Mouse (Mus musculus) liver, postnatal 0 days (tissue): ENCODE measurements around the gene Poc1a. TPM values are rescaled to one million over a fixed set of nuclear protein-coding genes. Genes with fewer than 3 reads are reported as not detected.

Experiments
- ATAC-seq: fragments of 200-750 bp; cut with Nextera tagmentation; 2 replicates; pipeline ENCODE4 v1.8.0; 2017; ENCODE audit warnings: mild to moderate bottlenecking, moderate library complexity
- DNase-seq: peaks from one replicate; pipeline ENCODE4 v3.0.0-alpha.2; 2016
- H3K27ac ChIP-seq: fragments of 300-500 bp; sonication (generic); 2 replicates; pipeline ENCODE4 v1.5.1; 2014; ENCODE audit warnings: antibody characterized with exemption, moderate library complexity, mild to moderate bottlenecking, low read depth
- H3K27me3 ChIP-seq: fragments of 300-500 bp; sonication (generic); 2 replicates; pipeline ENCODE4 v1.6.1; 2014; ENCODE audit warnings: low read length, control low read depth, mixed read lengths; ENCODE audit not compliant: insufficient read depth
- H3K36me3 ChIP-seq: fragments of 300-500 bp; sonication (generic); replicated peaks from 2 replicates; pipeline ENCODE4 v1.6.1; 2014; ENCODE audit warnings: mild to moderate bottlenecking, control low read depth, low read length, moderate library complexity, mixed read lengths; ENCODE audit not compliant: insufficient read depth
- H3K4me1 ChIP-seq: fragments of 300-500 bp; sonication (generic); 2 replicates; pipeline ENCODE4 v1.6.1; 2014; ENCODE audit warnings: antibody characterized with exemption, mild to moderate bottlenecking, control low read depth; ENCODE audit not compliant: insufficient read depth
- H3K4me2 ChIP-seq: fragments of 300-500 bp; sonication (generic); 2 replicates; pipeline ENCODE4 v1.6.1; 2014; ENCODE audit warnings: low read depth, mild to moderate bottlenecking, low read length, moderate library complexity, mixed read lengths
- H3K4me3 ChIP-seq: fragments of 300-500 bp; sonication (generic); 2 replicates; pipeline ENCODE4 v1.5.1; 2014; ENCODE audit warnings: low read depth, low read length
- H3K9ac ChIP-seq: fragments of 300-500 bp; sonication (generic); replicated peaks from 2 replicates; pipeline ENCODE4 v1.6.1; 2014; ENCODE audit warnings: mild to moderate bottlenecking, moderate library complexity
- H3K9me3 ChIP-seq: fragments of 300-500 bp; sonication (generic); 2 replicates; pipeline ENCODE4 v1.6.1; 2016; ENCODE audit warnings: mild to moderate bottlenecking, control low read depth, low read length, mixed read lengths
- CTCF ChIP-seq: sonication (generic); IDR thresholded peaks from 2 replicates; pipeline ENCODE4 v1.5.1; 2016; ENCODE audit warnings: antibody characterized with exemption, low read depth
- EP300 ChIP-seq: IDR thresholded peaks from 2 replicates; pipeline ENCODE4 v1.6.1; 2016; ENCODE audit warnings: antibody characterized with exemption, low read depth, mild to moderate bottlenecking
- WGBS: fragments of 180-500 bp; shearing (Covaris S2); extraction: QIAGEN DNeasy Blood & Tissue Kit; methylation state at CpG from one replicate; pipeline ENCODE4 v1.1.7; 2014; ENCODE audit not compliant: insufficient replicate concordance; 5-methylcytosine and 5-hydroxymethylcytosine counted together
- polyA plus RNA-seq: library from polyadenylated mRNA; unstranded; fragments of >200 nt; fragmentation: Nextera tagmentation; extraction: Ambion mirVana; gene quantifications from 2 replicates; pipeline ENCODE4 v1.2.1, GENCODE M21; 2015

Gene Poc1a
- 13.0 and 14.5 TPM in 2 replicates for polyA plus RNA-seq

- TF ChIP-seq CTCF (no peak), EP300 (peak; percentile 79)
- under 1% methylated on average over 47 of the region's 47 CpGs for WGBS
- peak within 1 kb of the TSS; percentile 88 for H3K4me2 ChIP-seq
Measured at GRCm38 (mm10) chr9:106280808-106281544, at the start of gene Poc1a. Gene Poc1a, plus strand, starts transcription at chr9:106281061.

GRCm38 (mm10) chr9:106231220-106231619 is 49.6 kb upstream of the Poc1a start:
- 60% methylated on average over 7 of the region's 7 CpGs for WGBS
- Histone ChIP-seq H3K9me3 (no peaks in the 10 kb centered on the region), H3K4me3 (no peak overlapping the region), H3K27ac (no peak overlapping the region), H3K4me2 (no peak overlapping the region), H3K36me3 (peaks cover 33% of the 10 kb centered on the region), H3K9ac (no peak overlapping the region), H3K27me3 (peaks cover 2% of the 10 kb centered on the region; the same call in 1 of the 2 replicates), H3K4me1 (peaks cover 5% of the 10 kb centered on the region)
- ATAC-seq (no peak), DNase-seq (no peak)
- TF ChIP-seq EP300 (no peak), CTCF (no peak)

More at GRCm38 (mm10) chr9:106280808-106281544, at the start of gene Poc1a:
- Histone ChIP-seq H3K27me3 (no peaks in the 10 kb centered on the region), H3K9ac (peak within 1 kb of the TSS; percentile 79), H3K27ac (peak within 1 kb of the TSS; percentile 77), H3K4me3 (peak within 1 kb of the TSS; percentile 84), H3K36me3 (peaks cover 9% of the 10 kb centered on the region; the same call in 1 of the 2 replicates), H3K9me3 (no peaks in the 10 kb centered on the region), H3K4me1 (peaks cover 16% of the 10 kb centered on the region)
- DNase-seq (peak; percentile 98), ATAC-seq (peak; percentile 97)

GRCm38 (mm10) chr9:106231816-106232215 is 49.0 kb upstream of the Poc1a start:
- peaks cover 39% of the 10 kb centered on the region for H3K36me3 ChIP-seq
- H3K27me3 ChIP-seq: no peaks in the 10 kb centered on the region
- peaks cover 6% of the 10 kb centered on the region for H3K4me1 ChIP-seq
- 71% methylated on average over 4 of the region's 4 CpGs for WGBS
- no peak for ATAC-seq
- no peak overlapping the region for H3K4me3 ChIP-seq
- no peaks in the 10 kb centered on the region for H3K9me3 ChIP-seq
- no peak overlapping the region for H3K9ac ChIP-seq
- H3K27ac ChIP-seq: no peak overlapping the region
- no peak for DNase-seq
- no peak overlapping the region for H3K4me2 ChIP-seq
- TF ChIP-seq CTCF: no peak
- TF ChIP-seq EP300: no peak

GRCm38 (mm10) chr9:106232956-106233355 is 47.9 kb upstream of the Poc1a start:
- H3K4me3 ChIP-seq: no peak overlapping the region
- peaks cover 6% of the 10 kb centered on the region for H3K4me1 ChIP-seq
- no peak for ATAC-seq
- H3K4me2 ChIP-seq: no peak overlapping the region
- H3K9me3 ChIP-seq: no peaks in the 10 kb centered on the region
- no peak overlapping the region for H3K27ac ChIP-seq
- no peaks in the 10 kb centered on the region for H3K27me3 ChIP-seq
- WGBS: 78% methylated on average over 3 of the region's 3 CpGs
- H3K9ac ChIP-seq: no peak overlapping the region
- H3K36me3 ChIP-seq: peaks cover 50% of the 10 kb centered on the region
- no peak for DNase-seq
- TF ChIP-seq EP300: no peak
- no peak for TF ChIP-seq CTCF

GRCm38 (mm10) chr9:106233953-106234352 is 46.9 kb upstream of the Poc1a start:
- no peak for ATAC-seq
- TF ChIP-seq EP300: no peak
- no peak for TF ChIP-seq CTCF
- H3K9ac ChIP-seq: no peak overlapping the region
- peaks cover 6% of the 10 kb centered on the region for H3K4me1 ChIP-seq
- no peaks in the 10 kb centered on the region for H3K9me3 ChIP-seq
- no peak overlapping the region for H3K4me2 ChIP-seq
- no peaks in the 10 kb centered on the region for H3K27me3 ChIP-seq
- H3K27ac ChIP-seq: no peak overlapping the region
- DNase-seq: no peak
- peaks cover 60% of the 10 kb centered on the region for H3K36me3 ChIP-seq
- no peak overlapping the region for H3K4me3 ChIP-seq
- 79% methylated on average over 6 of the region's 6 CpGs for WGBS

GRCm38 (mm10) chr9:106235194-106235830 is 45.5 kb upstream of the Poc1a start:
- DNase-seq: no peak
- Histone ChIP-seq H3K27ac (0 out of 2 replicates have a peak overlapping the region, but pooled peaks have one; percentile 11), H3K4me2 (no peak overlapping the region), H3K27me3 (no peaks in the 10 kb centered on the region), H3K9ac (peak overlapping the region; percentile 21; the same call in 1 of the 2 replicates), H3K4me1 (peaks cover 5% of the 10 kb centered on the region), H3K4me3 (no peak overlapping the region), H3K9me3 (no peaks in the 10 kb centered on the region), H3K36me3 (peaks cover 71% of the 10 kb centered on the region)
- WGBS: 78% methylated on average over 23 of the region's 23 CpGs
- peak; percentile 83 for ATAC-seq
- TF ChIP-seq EP300: no peak
- no peak for TF ChIP-seq CTCF
